Mouse (Mus musculus) limb, embryonic 14.5 days (tissue): Measurements from ENCODE around the gene Tnik. TPM values are rescaled to one million over a fixed set of nuclear protein-coding genes. Genes with fewer than 3 reads are reported as not detected.

ENCODE experiments used
- ATAC-seq: fragments of 200-750 bp; cut with Nextera tagmentation; 2 replicates; pipeline ENCODE4 v1.8.0; 2017; ENCODE audit warnings: low read depth, moderate number of reproducible peaks, moderate TSS enrichment; ENCODE audit not compliant: low FRiP score
- DNase-seq: peaks from one replicate; pipeline ENCODE4 v3.0.0-alpha.2; 2015; ENCODE audit warnings: low spot score
- H3K27ac ChIP-seq: fragments of 300-500 bp; sonication (generic); replicated peaks from 2 replicates; pipeline ENCODE4 v1.5.1; 2014; ENCODE audit warnings: low read depth, mild to moderate bottlenecking, low read length, moderate library complexity, mixed read lengths
- H3K27me3 ChIP-seq: fragments of 300-500 bp; sonication (generic); 2 replicates; pipeline ENCODE4 v1.6.1; 2014; ENCODE audit warnings: low read length, mixed read lengths; ENCODE audit not compliant: control insufficient read depth, insufficient read depth
- H3K36me3 ChIP-seq: fragments of 300-500 bp; sonication (generic); 2 replicates; pipeline ENCODE4 v1.6.1; 2014; ENCODE audit warnings: mild to moderate bottlenecking, low read length, moderate library complexity, mixed read lengths; ENCODE audit not compliant: control insufficient read depth, insufficient read depth
- H3K4me1 ChIP-seq: fragments of 300-500 bp; sonication (generic); 2 replicates; pipeline ENCODE4 v1.6.1; 2014; ENCODE audit warnings: antibody characterized with exemption, low read length, mixed read lengths; ENCODE audit not compliant: control insufficient read depth, insufficient read depth
- H3K4me2 ChIP-seq: fragments of 300-500 bp; sonication (generic); replicated peaks from 2 replicates; pipeline ENCODE4 v1.6.1; 2014; ENCODE audit warnings: low read depth, mild to moderate bottlenecking, low read length, moderate library complexity; ENCODE audit not compliant: severe bottlenecking
- H3K4me3 ChIP-seq: fragments of 300-500 bp; sonication (generic); replicated peaks from 2 replicates; pipeline ENCODE4 v1.5.1; 2014; ENCODE audit warnings: low read length
- H3K9ac ChIP-seq: fragments of 300-500 bp; sonication (generic); 2 replicates; pipeline ENCODE4 v1.6.1; 2014; ENCODE audit warnings: mild to moderate bottlenecking, low read depth, low read length, moderate library complexity; ENCODE audit not compliant: severe bottlenecking
- H3K9me3 ChIP-seq: fragments of 300-500 bp; sonication (generic); 2 replicates; pipeline ENCODE4 v1.6.1; 2016; ENCODE audit warnings: low read length; ENCODE audit not compliant: control insufficient read depth
- POLR2A ChIP-seq: fragments of 200-500 bp; IDR thresholded peaks from 2 replicates; pipeline ENCODE4 v1.8.0; 2012; ENCODE audit warnings: inconsistent platforms, mild to moderate bottlenecking, moderate library complexity, borderline replicate concordance; ENCODE audit not compliant: insufficient read depth, insufficient read length; ENCODE audit errors: extremely low read depth
- WGBS: fragments of 180-500 bp; shearing (Covaris S2); extraction: QIAGEN DNeasy Blood & Tissue Kit; methylation state at CpG from one replicate; pipeline ENCODE4 v1.1.7; 2014; 5-methylcytosine and 5-hydroxymethylcytosine counted together
- polyA plus RNA-seq, 2 experiments: library from polyadenylated mRNA; depleted of rRNA in 1 of 2; stranded (reverse) in 1 of 2; unstranded in 1 of 2; fragments of >200 nt; fragmentation: Nextera tagmentation in 1 of 2; extraction: Ambion mirVana in 1 of 2; gene quantifications; 2 replicates each; pipeline versions ENCODE4 v1.2.1 to v1.2.3; 2012 to 2014

The Tnik gene
- polyA plus RNA-seq, 2 experiments, result 5.4 to 9.6 TPM

GRCm38 (mm10) chr3:28685510-28685909, 422.5 kb downstream of the Tnik start:
- no peak overlapping the region for H3K9ac ChIP-seq
- ATAC-seq, result no peak
- WGBS, result 84% methylated on average over 2 of the region's 2 CpGs
- no peaks in the 10 kb centered on the region for H3K27me3 ChIP-seq
- TF ChIP-seq POLR2A, result no peak
- no peaks in the 10 kb centered on the region for H3K36me3 ChIP-seq
- H3K9me3 ChIP-seq, result no peaks in the 10 kb centered on the region
- no peak overlapping the region for H3K27ac ChIP-seq
- H3K4me1 ChIP-seq, result no peaks in the 10 kb centered on the region
- H3K4me3 ChIP-seq, result no peak overlapping the region
- no peak overlapping the region for H3K4me2 ChIP-seq
- DNase-seq, result no peak

GRCm38 (mm10) chr3:28694811-28695210, 431.8 kb downstream of the Tnik start:
- Histone ChIP-seq H3K4me1 (no peaks in the 10 kb centered on the region), H3K9me3 (no peaks in the 10 kb centered on the region), H3K4me3 (no peak overlapping the region), H3K27ac (no peak overlapping the region), H3K9ac (no peak overlapping the region), H3K36me3 (no peaks in the 10 kb centered on the region), H3K27me3 (no peaks in the 10 kb centered on the region), H3K4me2 (no peak overlapping the region)
- DNase-seq (no peak), ATAC-seq (no peak)
- TF ChIP-seq POLR2A, result no peak
- 86% methylated on average over 5 of the region's 5 CpGs for WGBS

DNA sequence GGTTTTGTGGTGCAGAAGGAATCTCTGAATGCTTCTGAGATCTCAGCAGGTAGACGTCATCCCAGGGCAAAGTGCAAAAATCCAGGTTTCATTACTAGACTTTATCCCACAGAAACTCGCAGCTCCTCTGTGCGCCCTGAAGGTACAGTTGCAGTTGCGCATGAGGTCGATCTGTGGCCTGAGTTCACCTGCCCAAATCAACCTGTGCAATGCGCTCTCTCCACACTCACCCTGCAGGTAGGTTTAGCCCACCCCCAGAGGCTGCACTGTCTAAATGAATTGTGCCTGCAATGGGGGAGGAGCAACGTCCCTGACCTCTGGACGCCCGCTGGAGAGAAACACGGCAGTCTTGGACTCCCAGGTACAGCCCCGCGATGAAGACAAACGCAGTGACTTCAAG, 432.6 kb downstream of the Tnik start:
- DNase-seq (no peak), ATAC-seq (no peak)
- Histone ChIP-seq H3K9me3 (no peaks in the 10 kb centered on the region), H3K4me2 (no peak overlapping the region), H3K27me3 (no peaks in the 10 kb centered on the region), H3K4me1 (no peaks in the 10 kb centered on the region), H3K27ac (no peak overlapping the region), H3K36me3 (no peaks in the 10 kb centered on the region), H3K4me3 (no peak overlapping the region), H3K9ac (no peak overlapping the region)
- 71% methylated on average over 13 of the region's 13 CpGs for WGBS
- TF ChIP-seq POLR2A, result no peak

DNA sequence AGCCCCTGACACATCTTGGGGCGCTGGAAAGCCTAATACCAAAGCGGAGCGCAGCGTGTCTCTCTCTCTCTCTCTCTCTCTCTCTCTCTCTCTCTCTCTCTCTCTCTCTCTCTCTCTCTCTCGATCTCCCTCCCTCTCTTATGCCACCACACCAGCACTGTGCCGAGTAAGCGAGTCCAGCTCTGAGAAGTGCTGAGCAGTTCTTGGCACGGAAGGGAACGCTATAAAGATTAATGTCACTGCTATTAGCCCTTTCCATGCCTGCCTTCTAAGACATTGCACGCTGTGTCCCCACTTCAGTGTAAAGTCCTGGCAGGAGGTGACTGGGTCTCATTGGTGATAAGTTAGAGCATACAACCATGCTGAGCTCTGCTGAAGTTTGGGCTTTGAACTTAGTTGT, 433.1 kb downstream of the Tnik start:
- Histone ChIP-seq H3K27ac (no peak overlapping the region), H3K9ac (no peak overlapping the region), H3K4me3 (no peak overlapping the region), H3K36me3 (no peaks in the 10 kb centered on the region), H3K9me3 (no peaks in the 10 kb centered on the region), H3K4me2 (no peak overlapping the region), H3K4me1 (no peaks in the 10 kb centered on the region), H3K27me3 (no peaks in the 10 kb centered on the region)
- WGBS, result 60% methylated on average over 9 of the region's 10 CpGs
- ATAC-seq, result no peak
- DNase-seq, result no peak
- no peak for TF ChIP-seq POLR2A

DNA sequence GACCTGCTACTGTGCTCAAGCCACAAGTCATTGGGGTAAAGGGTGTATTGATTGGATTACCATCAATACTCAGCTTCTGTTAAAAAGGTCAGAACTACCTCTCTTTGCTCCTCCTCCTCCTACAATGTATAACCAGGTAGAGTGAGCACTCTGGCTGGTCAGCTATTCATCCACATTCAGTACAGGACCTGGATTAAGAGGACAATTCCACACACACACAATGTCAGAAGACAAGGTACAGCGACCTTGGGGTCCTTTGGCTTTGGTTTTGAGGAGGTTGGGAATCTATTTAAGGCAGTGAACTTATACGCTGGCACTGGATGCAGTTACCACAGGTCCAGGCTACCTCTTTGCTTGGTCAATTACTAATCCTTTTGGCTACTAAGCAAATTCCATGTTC, 434.8 kb downstream of the Tnik start, which contains the start of gene Slc2a2:
Slc2a2 (plus strand) TSS at position 107 of the 400 bp plus-strand sequence.
- H3K27me3 ChIP-seq, result no peaks in the 10 kb centered on the region
- no peak within 1 kb of the TSS for H3K4me3 ChIP-seq
- H3K9me3 ChIP-seq, result no peaks in the 10 kb centered on the region
- no peak for TF ChIP-seq POLR2A
- DNase-seq (no peak), ATAC-seq (no peak)
- H3K4me2 ChIP-seq, result no peak within 1 kb of the TSS
- H3K36me3 ChIP-seq, result no peaks in the 10 kb centered on the region
- H3K4me1 ChIP-seq, result no peaks in the 10 kb centered on the region
- WGBS, result 87% methylated on average over 2 of the region's 2 CpGs
- no peak within 1 kb of the TSS for H3K27ac ChIP-seq
- no peak within 1 kb of the TSS for H3K9ac ChIP-seq

DNA sequence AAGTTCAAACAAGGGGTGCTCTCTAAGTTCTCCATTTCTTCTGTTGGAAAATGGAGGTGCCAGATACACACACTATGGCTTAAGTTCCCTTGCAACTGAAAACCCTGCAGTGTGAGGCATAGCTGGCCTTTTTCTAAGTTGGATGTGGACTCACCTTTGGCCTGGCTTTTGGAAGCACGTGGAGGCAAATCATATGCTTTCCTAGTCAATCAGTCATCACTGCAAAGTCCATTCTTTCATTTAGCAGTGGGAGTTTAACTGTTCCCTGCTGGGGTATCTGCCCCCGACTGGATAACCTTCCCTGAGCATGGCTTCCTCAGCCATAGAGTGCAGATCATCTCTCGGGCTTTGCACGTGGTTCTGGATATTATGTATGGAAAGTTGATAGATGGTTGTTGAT, 436.6 kb downstream of the Tnik start:
- Histone ChIP-seq H3K36me3 (no peaks in the 10 kb centered on the region), H3K4me2 (no peak overlapping the region), H3K9ac (no peak overlapping the region), H3K27ac (no peak overlapping the region), H3K4me3 (no peak overlapping the region), H3K4me1 (no peaks in the 10 kb centered on the region), H3K9me3 (no peaks in the 10 kb centered on the region), H3K27me3 (no peaks in the 10 kb centered on the region)
- 74% methylated on average over 4 of the region's 4 CpGs for WGBS
- ATAC-seq (no peak), DNase-seq (no peak)
- no peak for TF ChIP-seq POLR2A
